Mouse (Mus musculus): Measurements from ENCODE around the gene Pdlim5. TPM values are rescaled to one million over a fixed set of nuclear protein-coding genes. Genes with fewer than 3 reads are reported as not detected.

The Pdlim5 gene
- total RNA-seq (2012; rRNA removed) = 24.7 and 38.8 TPM in 2 replicates

DNA sequence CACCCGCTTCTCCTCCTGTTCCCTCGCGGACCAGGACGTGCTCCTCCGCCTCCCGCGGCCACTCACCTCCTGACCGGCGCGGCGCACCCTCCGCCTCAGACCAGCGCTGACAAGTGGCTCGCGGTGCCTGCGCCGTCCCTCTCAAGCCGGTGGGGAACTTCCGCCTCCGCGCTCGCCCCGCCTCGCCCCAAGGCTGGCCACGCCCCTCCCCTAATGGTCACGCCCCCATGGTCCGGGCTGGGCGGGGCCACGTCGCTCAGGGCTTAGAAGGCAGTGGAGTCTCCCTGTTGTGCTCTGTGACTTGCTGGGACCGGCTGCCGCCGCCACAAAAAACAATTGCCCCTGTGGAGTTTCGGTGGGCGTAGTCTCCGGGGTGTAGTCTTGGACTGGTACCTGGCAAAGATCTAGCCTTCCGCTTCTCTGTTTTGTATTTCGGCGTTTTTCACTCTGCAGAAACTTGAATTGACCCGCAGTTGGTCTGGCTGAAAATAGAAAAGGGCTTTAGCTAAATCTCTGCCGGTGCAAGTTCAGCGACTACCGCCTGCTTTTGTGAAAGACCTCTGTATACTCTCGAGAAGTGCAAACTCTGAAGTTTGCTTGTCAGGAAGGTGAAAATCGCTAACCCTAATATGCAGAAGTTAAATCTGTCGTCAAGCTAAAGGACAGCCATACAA, at the start of gene Pdlim5:
Gene Pdlim5 (minus strand): TSS at position 177 of the 674 bp plus-strand sequence.
- TF ChIP-seq HCFC1 (IDR thresholded peaks at IDR 0.05; ENCODE audit: borderline replicate concordance, insufficient read depth, low read length) (peak; percentile 37; the same call in 1 of the 2 replicates), ZC3H11A (IDR thresholded peaks at IDR 0.05; ENCODE audit: borderline replicate concordance, low read depth, low read length) (no peak)
- peaks cover 0 to 6% of the 10 kb centered on the region in 2 experiments; a peak in 3 of 4 replicates for H3K4me1 ChIP-seq (ENCODE audit: control insufficient read depth in 2 of 2, insufficient read depth in 2 of 2, low read length in 2 of 2, poor library complexity in 1 of 2)
- H3K27ac ChIP-seq (ENCODE audit: insufficient read depth, low read depth, low read length, poor library complexity, severe bottlenecking) = peak within 1 kb of the TSS; percentile 80
- H3K9ac ChIP-seq (ENCODE audit: insufficient read depth, low read depth, low read length, poor library complexity, severe bottlenecking) = peak within 1 kb of the TSS; percentile 97
- H3K9me3 ChIP-seq (ENCODE audit: control insufficient read depth, insufficient read depth, low read depth, low read length) = no peaks in the 10 kb centered on the region
- peak; percentile 90 for DNase-seq (ENCODE audit: low read depth, low spot score)
- no peaks in the 10 kb centered on the region for H3K36me3 ChIP-seq (ENCODE audit: control insufficient read depth, insufficient read depth, low read length, poor library complexity, severe bottlenecking)
- in situ Hi-C loops (cut with MboI; ENCODE audit: low sequenced_read_pairs in 2 of 2, unreplicated experiment in 2 of 2) = no loop called here
- H3K4me3 ChIP-seq (ENCODE audit: insufficient read depth in 1 of 2, low read depth in 1 of 2, low read length in 2 of 2, poor library complexity in 1 of 2, severe bottlenecking in 1 of 2) = peak within 1 kb of the TSS; percentile 98 to 99

DNA sequence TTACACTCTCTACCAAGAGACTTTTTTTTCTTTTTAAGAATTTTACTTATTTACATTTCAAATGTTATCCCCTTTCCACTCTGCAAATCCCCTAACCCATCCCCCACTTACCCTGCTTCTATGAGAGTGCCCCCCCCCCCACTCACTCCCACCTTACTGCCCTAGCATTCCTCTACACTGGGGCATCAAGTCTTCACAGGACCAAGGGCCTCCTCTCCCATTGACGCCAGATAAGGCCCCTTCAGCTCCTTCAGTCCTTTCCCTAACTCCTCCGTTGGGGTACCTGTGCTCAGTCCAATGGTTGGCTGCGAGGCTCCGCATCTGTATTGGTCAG, 48.2 kb upstream of the Pdlim5 start:
- TF ChIP-seq MAFK (IDR thresholded peaks at IDR 0.05; ENCODE audit: insufficient read depth, low read depth, low read length) (no peak), CHD2 (IDR thresholded peaks at IDR 0.05; ENCODE audit: low read depth, low read length) (no peak), HCFC1 (IDR thresholded peaks at IDR 0.05; ENCODE audit: borderline replicate concordance, insufficient read depth, low read length) (no peak), ZNF384 (IDR thresholded peaks at IDR 0.05; ENCODE audit: low read depth, low read length) (no peak), ZC3H11A (IDR thresholded peaks at IDR 0.05; ENCODE audit: borderline replicate concordance, low read depth, low read length) (no peak)
- no peak for DNase-seq (ENCODE audit: low read depth, low spot score)
- Histone ChIP-seq H3K27ac (ENCODE audit: insufficient read depth, low read depth, low read length, poor library complexity, severe bottlenecking) (no peak overlapping the region), H3K9me3 (ENCODE audit: control insufficient read depth, insufficient read depth, low read depth, low read length) (no peaks in the 10 kb centered on the region), H3K36me3 (ENCODE audit: control insufficient read depth, insufficient read depth, low read length, poor library complexity, severe bottlenecking) (no peaks in the 10 kb centered on the region), H3K9ac (ENCODE audit: insufficient read depth, low read depth, low read length, poor library complexity, severe bottlenecking) (no peak overlapping the region), H3K4me1 (ENCODE audit: control insufficient read depth in 2 of 2, insufficient read depth in 2 of 2, low read length in 2 of 2, poor library complexity in 1 of 2) (peaks cover 0 to 2% of the 10 kb centered on the region in 2 experiments; a peak in 1 of 4 replicates), H3K4me3 (ENCODE audit: insufficient read depth in 1 of 2, low read depth in 1 of 2, low read length in 2 of 2, poor library complexity in 1 of 2, severe bottlenecking in 1 of 2) (no peak overlapping the region)
- in situ Hi-C loops (cut with MboI; ENCODE audit: low sequenced_read_pairs in 2 of 2, unreplicated experiment in 2 of 2) = no loop called here

DNA sequence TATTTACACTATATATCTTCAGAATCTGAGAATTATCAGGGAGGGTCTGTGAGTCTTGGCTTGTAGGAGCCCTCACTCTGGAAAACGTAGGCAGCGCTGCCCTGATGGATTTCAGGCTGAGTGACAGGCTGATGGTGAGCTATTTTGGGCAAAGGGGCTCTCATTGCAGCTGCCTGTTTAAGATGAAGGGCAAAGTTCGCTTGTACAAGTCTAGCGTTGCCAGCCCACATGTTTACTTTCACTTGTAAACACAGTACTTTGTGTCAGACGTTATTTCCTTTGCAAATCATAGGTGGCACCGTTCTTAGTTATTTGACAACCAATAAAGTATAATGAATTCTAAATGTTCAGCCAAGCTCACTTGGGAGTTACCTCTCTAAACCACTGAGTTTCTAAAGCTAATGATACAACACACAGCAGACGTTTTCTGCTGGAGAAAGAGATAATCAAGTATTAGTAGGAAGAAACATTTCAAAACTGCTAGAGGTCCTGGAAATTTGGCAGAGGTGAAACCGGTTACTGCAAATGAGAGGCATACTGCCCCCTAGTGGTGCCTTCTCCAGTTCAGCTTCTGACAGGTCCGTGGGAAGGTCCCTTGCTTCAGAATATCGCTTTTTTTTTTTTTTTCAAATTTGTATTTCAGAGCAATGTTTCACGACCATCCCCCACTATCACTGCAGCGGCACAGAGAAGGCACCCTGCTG, 47.7 kb upstream of the Pdlim5 start:
- no peak overlapping the region for H3K27ac ChIP-seq (ENCODE audit: insufficient read depth, low read depth, low read length, poor library complexity, severe bottlenecking)
- in situ Hi-C loops (cut with MboI; ENCODE audit: low sequenced_read_pairs in 2 of 2, unreplicated experiment in 2 of 2) = no loop called here
- H3K36me3 ChIP-seq (ENCODE audit: control insufficient read depth, insufficient read depth, low read length, poor library complexity, severe bottlenecking) = no peaks in the 10 kb centered on the region
- TF ChIP-seq HCFC1 (IDR thresholded peaks at IDR 0.05; ENCODE audit: borderline replicate concordance, insufficient read depth, low read length) (no peak), CHD2 (IDR thresholded peaks at IDR 0.05; ENCODE audit: low read depth, low read length) (no peak), MAFK (IDR thresholded peaks at IDR 0.05; ENCODE audit: insufficient read depth, low read depth, low read length) (no peak), ZNF384 (IDR thresholded peaks at IDR 0.05; ENCODE audit: low read depth, low read length) (no peak), ZC3H11A (IDR thresholded peaks at IDR 0.05; ENCODE audit: borderline replicate concordance, low read depth, low read length) (no peak)
- H3K4me1 ChIP-seq (ENCODE audit: control insufficient read depth in 2 of 2, insufficient read depth in 2 of 2, low read length in 2 of 2, poor library complexity in 1 of 2) = peaks cover 0 to 2% of the 10 kb centered on the region in 2 experiments; a peak in 1 of 4 replicates
- H3K4me3 ChIP-seq (ENCODE audit: insufficient read depth in 1 of 2, low read depth in 1 of 2, low read length in 2 of 2, poor library complexity in 1 of 2, severe bottlenecking in 1 of 2) = no peak overlapping the region
- peak; percentile 43 for DNase-seq (ENCODE audit: low read depth, low spot score)
- H3K9me3 ChIP-seq (ENCODE audit: control insufficient read depth, insufficient read depth, low read depth, low read length) = no peaks in the 10 kb centered on the region
- no peak overlapping the region for H3K9ac ChIP-seq (ENCODE audit: insufficient read depth, low read depth, low read length, poor library complexity, severe bottlenecking)

- Histone ChIP-seq H3K9me3 (ENCODE audit: control insufficient read depth, insufficient read depth, low read depth, low read length) (no peaks in the 10 kb centered on the region), H3K9ac (ENCODE audit: insufficient read depth, low read depth, low read length, poor library complexity, severe bottlenecking) (no peak overlapping the region), H3K27ac (ENCODE audit: insufficient read depth, low read depth, low read length, poor library complexity, severe bottlenecking) (no peak overlapping the region), H3K4me3 (ENCODE audit: insufficient read depth in 1 of 2, low read depth in 1 of 2, low read length in 2 of 2, poor library complexity in 1 of 2, severe bottlenecking in 1 of 2) (no peak overlapping the region), H3K36me3 (ENCODE audit: control insufficient read depth, insufficient read depth, low read length, poor library complexity, severe bottlenecking) (no peaks in the 10 kb centered on the region), H3K4me1 (ENCODE audit: control insufficient read depth in 2 of 2, insufficient read depth in 2 of 2, low read length in 2 of 2, poor library complexity in 1 of 2) (peaks cover 0 to 2% of the 10 kb centered on the region in 2 experiments; a peak in 1 of 4 replicates)
- TF ChIP-seq ZNF384 (IDR thresholded peaks at IDR 0.05; ENCODE audit: low read depth, low read length) (no peak), ZC3H11A (IDR thresholded peaks at IDR 0.05; ENCODE audit: borderline replicate concordance, low read depth, low read length) (no peak), MAFK (IDR thresholded peaks at IDR 0.05; ENCODE audit: insufficient read depth, low read depth, low read length) (no peak), HCFC1 (IDR thresholded peaks at IDR 0.05; ENCODE audit: borderline replicate concordance, insufficient read depth, low read length) (no peak), CHD2 (IDR thresholded peaks at IDR 0.05; ENCODE audit: low read depth, low read length) (no peak)
- DNase-seq (ENCODE audit: low read depth, low spot score) = no peak
- in situ Hi-C loops (cut with MboI; ENCODE audit: low sequenced_read_pairs in 2 of 2, unreplicated experiment in 2 of 2) = no loop called here
These were observed 46.7 kb upstream of the Pdlim5 start for GRCm38 (mm10) chr3:142442161-142442560.
